Mouse (Mus musculus): ENCODE measurements around the gene Cdx2. TPM values are rescaled to one million over a fixed set of nuclear protein-coding genes. Genes with fewer than 3 reads are reported as not detected.

The Cdx2 gene
- polyA plus RNA-seq, 1 experiment from 2014 or later = not detected

DNA sequence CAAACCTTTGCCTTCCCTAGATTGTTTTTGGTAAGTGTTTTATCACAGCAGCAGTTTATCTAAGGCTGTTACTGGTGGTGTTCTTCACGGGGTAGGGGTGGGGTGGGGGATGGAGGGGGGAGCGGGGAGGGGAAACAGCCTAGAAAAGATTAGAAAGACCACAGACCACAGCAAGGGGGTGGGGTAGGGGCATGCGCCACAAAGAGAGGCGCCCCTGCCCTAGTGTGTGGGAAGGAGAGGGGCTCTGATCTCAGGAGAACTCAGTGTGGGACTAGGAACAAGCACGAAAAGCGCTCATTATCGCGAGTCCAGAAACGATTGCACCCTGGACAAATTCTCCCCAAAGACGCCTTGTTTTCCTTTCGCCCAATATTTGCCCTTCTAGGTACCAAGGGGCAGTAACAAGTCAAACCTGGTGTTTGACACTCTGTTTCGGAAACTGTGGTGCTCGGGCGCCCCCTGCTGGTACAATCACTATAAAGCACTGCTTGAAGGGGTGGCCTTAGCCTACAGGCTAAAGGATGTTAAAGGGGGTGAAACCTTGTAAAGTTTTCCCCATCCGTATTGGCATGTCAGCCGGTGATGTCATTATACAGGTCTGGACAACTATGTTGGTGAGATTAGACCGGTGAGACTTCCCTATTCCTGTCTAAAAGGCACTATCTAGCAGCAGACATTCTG, 16.3 kb upstream of the Cdx2 start:
- Histone ChIP-seq H3K9me3 (ENCODE audit: control insufficient read depth, low read length) (no peaks in the 10 kb centered on the region), H3K27me3 (ENCODE audit: control insufficient read depth, insufficient read depth, low read length) (peaks cover 10% of the 10 kb centered on the region), H3K36me3 (ENCODE audit: control insufficient read depth, insufficient read depth, low read length) (no peaks in the 10 kb centered on the region), H3K27ac (replicated peaks; ENCODE audit: low read depth, low read length) (no peak overlapping the region), H3K4me2 (ENCODE audit: low read depth, severe bottlenecking) (no peak overlapping the region), H3K4me1 (ENCODE audit: control insufficient read depth, insufficient read depth, low read length) (no peaks in the 10 kb centered on the region), H3K9ac (ENCODE audit: low read length) (no peak overlapping the region), H3K4me3 (ENCODE audit: low read depth, low read length) (no peak overlapping the region)
- peak; percentile 44; the same call in 1 of the 2 replicates for ATAC-seq (ENCODE audit: insufficient number of reproducible peaks, low FRiP score, low TSS enrichment, low read depth)
- DNase-seq (ENCODE audit: low spot score) = peak; percentile 89
- WGBS = 17% methylated on average over 17 of the region's 17 CpGs

GRCm38 (mm10) chr5:147322183-147322582, 15.1 kb upstream of the Cdx2 start, which contains the start of gene Urad:
Urad (minus strand) TSS chr5:147322440.
- WGBS = 72% methylated on average over 8 of the region's 8 CpGs
- DNase-seq (ENCODE audit: low spot score) (no peak), ATAC-seq (ENCODE audit: insufficient number of reproducible peaks, low FRiP score, low TSS enrichment, low read depth) (no peak)
- H3K4me2 ChIP-seq (ENCODE audit: low read depth, severe bottlenecking) = no peak within 1 kb of the TSS
- H3K4me3 ChIP-seq (ENCODE audit: low read depth, low read length) = no peak within 1 kb of the TSS
- H3K27ac ChIP-seq (replicated peaks; ENCODE audit: low read depth, low read length) = no peak within 1 kb of the TSS
- H3K36me3 ChIP-seq (ENCODE audit: control insufficient read depth, insufficient read depth, low read length) = no peaks in the 10 kb centered on the region
- no peaks in the 10 kb centered on the region for H3K9me3 ChIP-seq (ENCODE audit: control insufficient read depth, low read length)
- no peaks in the 10 kb centered on the region for H3K4me1 ChIP-seq (ENCODE audit: control insufficient read depth, insufficient read depth, low read length)
- H3K27me3 ChIP-seq (ENCODE audit: control insufficient read depth, insufficient read depth, low read length) = peaks cover 22% of the 10 kb centered on the region
- no peak within 1 kb of the TSS; the same call in 1 of the 2 replicates for H3K9ac ChIP-seq (ENCODE audit: low read length)

GRCm38 (mm10) chr5:147319653-147320052, 12.6 kb upstream of the Cdx2 start:
- Histone ChIP-seq H3K4me3 (ENCODE audit: low read depth, low read length) (no peak overlapping the region), H3K9me3 (ENCODE audit: control insufficient read depth, low read length) (no peaks in the 10 kb centered on the region), H3K27me3 (ENCODE audit: control insufficient read depth, insufficient read depth, low read length) (peaks cover 46% of the 10 kb centered on the region), H3K27ac (replicated peaks; ENCODE audit: low read depth, low read length) (no peak overlapping the region), H3K4me2 (ENCODE audit: low read depth, severe bottlenecking) (no peak overlapping the region), H3K9ac (ENCODE audit: low read length) (no peak overlapping the region), H3K36me3 (ENCODE audit: control insufficient read depth, insufficient read depth, low read length) (no peaks in the 10 kb centered on the region), H3K4me1 (ENCODE audit: control insufficient read depth, insufficient read depth, low read length) (no peaks in the 10 kb centered on the region)
- peak; percentile 35 for DNase-seq (ENCODE audit: low spot score)
- ATAC-seq (ENCODE audit: insufficient number of reproducible peaks, low FRiP score, low TSS enrichment, low read depth) = no peak

GRCm38 (mm10) chr5:147317991-147318390, 10.9 kb upstream of the Cdx2 start:
- Histone ChIP-seq H3K4me2 (ENCODE audit: low read depth, severe bottlenecking) (no peak overlapping the region), H3K27me3 (ENCODE audit: control insufficient read depth, insufficient read depth, low read length) (peaks cover 63% of the 10 kb centered on the region), H3K9me3 (ENCODE audit: control insufficient read depth, low read length) (no peaks in the 10 kb centered on the region), H3K4me1 (ENCODE audit: control insufficient read depth, insufficient read depth, low read length) (no peaks in the 10 kb centered on the region), H3K4me3 (ENCODE audit: low read depth, low read length) (no peak overlapping the region), H3K27ac (replicated peaks; ENCODE audit: low read depth, low read length) (no peak overlapping the region), H3K36me3 (ENCODE audit: control insufficient read depth, insufficient read depth, low read length) (no peaks in the 10 kb centered on the region), H3K9ac (ENCODE audit: low read length) (no peak overlapping the region)
- WGBS = 26% methylated on average over 7 of the region's 7 CpGs
- ATAC-seq (ENCODE audit: insufficient number of reproducible peaks, low FRiP score, low TSS enrichment, low read depth) (no peak), DNase-seq (ENCODE audit: low spot score) (peak; percentile 35)

GRCm38 (mm10) chr5:147317321-147317720, 10.3 kb upstream of the Cdx2 start:
- 6% methylated on average over 7 of the region's 7 CpGs for WGBS
- no peak overlapping the region for H3K4me2 ChIP-seq (ENCODE audit: low read depth, severe bottlenecking)
- peaks cover 70% of the 10 kb centered on the region for H3K27me3 ChIP-seq (ENCODE audit: control insufficient read depth, insufficient read depth, low read length)
- H3K9ac ChIP-seq (ENCODE audit: low read length) = no peak overlapping the region
- ATAC-seq (ENCODE audit: insufficient number of reproducible peaks, low FRiP score, low TSS enrichment, low read depth) (no peak), DNase-seq (ENCODE audit: low spot score) (no peak)
- no peaks in the 10 kb centered on the region for H3K4me1 ChIP-seq (ENCODE audit: control insufficient read depth, insufficient read depth, low read length)
- no peaks in the 10 kb centered on the region for H3K9me3 ChIP-seq (ENCODE audit: control insufficient read depth, low read length)
- H3K36me3 ChIP-seq (ENCODE audit: control insufficient read depth, insufficient read depth, low read length) = no peaks in the 10 kb centered on the region
- H3K27ac ChIP-seq (replicated peaks; ENCODE audit: low read depth, low read length) = no peak overlapping the region
- no peak overlapping the region for H3K4me3 ChIP-seq (ENCODE audit: low read depth, low read length)

GRCm38 (mm10) chr5:147315432-147316075, 8.5 kb upstream of the Cdx2 start:
- Histone ChIP-seq H3K4me3 (ENCODE audit: low read depth, low read length) (no peak overlapping the region), H3K4me1 (ENCODE audit: control insufficient read depth, insufficient read depth, low read length) (no peaks in the 10 kb centered on the region), H3K9ac (ENCODE audit: low read length) (no peak overlapping the region), H3K36me3 (ENCODE audit: control insufficient read depth, insufficient read depth, low read length) (no peaks in the 10 kb centered on the region), H3K9me3 (ENCODE audit: control insufficient read depth, low read length) (no peaks in the 10 kb centered on the region), H3K27ac (replicated peaks; ENCODE audit: low read depth, low read length) (no peak overlapping the region), H3K4me2 (ENCODE audit: low read depth, severe bottlenecking) (no peak overlapping the region), H3K27me3 (ENCODE audit: control insufficient read depth, insufficient read depth, low read length) (peaks cover 82% of the 10 kb centered on the region)
- DNase-seq (ENCODE audit: low spot score) = no peak
- no peak for ATAC-seq (ENCODE audit: insufficient number of reproducible peaks, low FRiP score, low TSS enrichment, low read depth)
- 1% methylated on average over 25 of the region's 25 CpGs for WGBS

GRCm38 (mm10) chr5:147314646-147315431, 7.8 kb upstream of the Cdx2 start:
- Histone ChIP-seq H3K4me2 (ENCODE audit: low read depth, severe bottlenecking) (no peak overlapping the region), H3K36me3 (ENCODE audit: control insufficient read depth, insufficient read depth, low read length) (no peaks in the 10 kb centered on the region), H3K9ac (ENCODE audit: low read length) (no peak overlapping the region), H3K4me1 (ENCODE audit: control insufficient read depth, insufficient read depth, low read length) (no peaks in the 10 kb centered on the region), H3K27ac (replicated peaks; ENCODE audit: low read depth, low read length) (no peak overlapping the region), H3K9me3 (ENCODE audit: control insufficient read depth, low read length) (no peaks in the 10 kb centered on the region), H3K4me3 (ENCODE audit: low read depth, low read length) (no peak overlapping the region), H3K27me3 (ENCODE audit: control insufficient read depth, insufficient read depth, low read length) (peaks cover 89% of the 10 kb centered on the region)
- DNase-seq (ENCODE audit: low spot score) = peak; percentile 57
- ATAC-seq (ENCODE audit: insufficient number of reproducible peaks, low FRiP score, low TSS enrichment, low read depth) = no peak
- WGBS = under 1% methylated on average over 39 of the region's 39 CpGs

GRCm38 (mm10) chr5:147312830-147313685, 6.0 kb upstream of the Cdx2 start:
- Histone ChIP-seq H3K4me3 (ENCODE audit: low read depth, low read length) (no peak overlapping the region), H3K27me3 (ENCODE audit: control insufficient read depth, insufficient read depth, low read length) (peaks cover 98% of the 10 kb centered on the region), H3K9me3 (ENCODE audit: control insufficient read depth, low read length) (no peaks in the 10 kb centered on the region), H3K36me3 (ENCODE audit: control insufficient read depth, insufficient read depth, low read length) (no peaks in the 10 kb centered on the region), H3K4me2 (ENCODE audit: low read depth, severe bottlenecking) (no peak overlapping the region), H3K9ac (ENCODE audit: low read length) (no peak overlapping the region), H3K4me1 (ENCODE audit: control insufficient read depth, insufficient read depth, low read length) (no peaks in the 10 kb centered on the region), H3K27ac (replicated peaks; ENCODE audit: low read depth, low read length) (no peak overlapping the region)
- ATAC-seq (ENCODE audit: insufficient number of reproducible peaks, low FRiP score, low TSS enrichment, low read depth) (no peak), DNase-seq (ENCODE audit: low spot score) (peak; percentile 45)
- 2% methylated on average over 27 of the region's 27 CpGs for WGBS
